16 mouse cellular contexts compared by ENCODE assay signal in genomic region chr9:61779165-61779564, GRCm38 (mm10).
"Had no signal": no experiment of that assay in that cellular context is flagged by ENCODE, and none has a peak within 500 bp of the region (broad histone marks: within the 10 kb centered on the region; RNA-seq: fewer than 3 reads in every experiment).

No protein-coding gene starts in this region.

- ATAC-seq: hindbrain, postnatal 0 days; intestine, embryonic 15.5 days; intestine, postnatal 0 days had no signal

- DNase-seq: gastrocnemius, postnatal 14 days; gastrocnemius, postnatal 36 days; heart, adult 11 months; heart, adult 2 months; heart, postnatal 14 days; heart, postnatal 36 days; kidney, adult 18-20 months; kidney, adult 8-10 months; kidney, postnatal 10 days; kidney, postnatal 4 days; layer of hippocampus, postnatal 36 days; liver; liver, embryonic 13.5 days had no signal
